Mouse (Mus musculus) liver, embryonic 14.5 days (tissue): ENCODE measurements around the gene March6.

Experiments used
- CTCF ChIP-seq: IDR thresholded peaks from 2 replicates; pipeline ENCODE4 v1.5.1; 2016; ENCODE audit warnings: antibody characterized with exemption, low read depth, control low read depth
- EP300 ChIP-seq: IDR thresholded peaks from 2 replicates; pipeline ENCODE4 v1.6.1; 2016; ENCODE audit warnings: antibody characterized with exemption, low read depth

GRCm38 (mm10) chr15:31433768-31434167 lies 97.1 kb downstream of the March6 start:
- no peak for TF ChIP-seq CTCF
- TF ChIP-seq EP300 = no peak
